Mouse (Mus musculus) MEL (cell line): ENCODE measurements around the gene Tnxb.
A peak's percentile ranks its signal among the peaks of the same experiment; 100 is the strongest.

ENCODE experiments used
- BHLHE40 ChIP-seq: IDR thresholded peaks from 2 replicates; pipeline ENCODE4 v1.6.1; 2012; ENCODE audit warnings: low read depth, mild to moderate bottlenecking, inconsistent platforms, low read length, improper control_type of control experiment, borderline replicate concordance
- CHD1 ChIP-seq: IDR thresholded peaks from 2 replicates; pipeline ENCODE4 v1.6.1; 2012; ENCODE audit warnings: low read depth, mild to moderate bottlenecking, inconsistent platforms, low read length, improper control_type of control experiment
- CTCF ChIP-seq, 3 experiments: IDR thresholded peaks in 2 of 3; conservative IDR thresholded peaks in 1 of 3; 2 replicates each; pipeline ENCODE4 v1.5.1; 2011 to 2012; ENCODE audit warnings: low read length in 3 of 3, low read depth in 2 of 3, mild to moderate bottlenecking in 2 of 3, improper control_type of control experiment in 1 of 3, inconsistent platforms in 1 of 3, mixed read lengths in 1 of 3, moderate library complexity in 1 of 3; ENCODE audit not compliant: control insufficient read depth in 1 of 3, insufficient read depth in 1 of 3, poor library complexity in 1 of 3, severe bottlenecking in 1 of 3
- EP300 ChIP-seq, 2 experiments: IDR thresholded peaks; 2 replicates each; pipeline ENCODE4 v1.6.1; 2011; ENCODE audit warnings: improper control_type of control experiment in 2 of 2, low read length in 2 of 2, low read depth in 1 of 2, mild to moderate bottlenecking in 1 of 2
- KAT2A ChIP-seq: conservative IDR thresholded peaks from 2 replicates; pipeline ENCODE4 v1.6.1; 2012; ENCODE audit warnings: low read depth, low read length, improper control_type of control experiment, inconsistent platforms
- MAX ChIP-seq: IDR thresholded peaks from 2 replicates; pipeline ENCODE4 v1.6.1; 2011; ENCODE audit warnings: low read length, improper control_type of control experiment
- POLR2A ChIP-seq, 2 experiments: IDR thresholded peaks; 2 replicates each; pipeline ENCODE4 v1.6.1; 2011 to 2012; ENCODE audit warnings: low read length in 2 of 2, mild to moderate bottlenecking in 2 of 2, control low read depth in 1 of 2, improper control_type of control experiment in 1 of 2, low read depth in 1 of 2, moderate library complexity in 1 of 2; ENCODE audit not compliant: control insufficient read depth in 1 of 2, insufficient read depth in 1 of 2, poor library complexity in 1 of 2
- POLR2AphosphoS2 ChIP-seq: IDR thresholded peaks from 2 replicates; pipeline ENCODE4 v1.6.1; 2011; ENCODE audit warnings: low read length, improper control_type of control experiment
- RCOR1 ChIP-seq: IDR thresholded peaks from 2 replicates; pipeline ENCODE4 v1.6.1; 2012; ENCODE audit warnings: low read depth, mild to moderate bottlenecking, inconsistent platforms, low read length, improper control_type of control experiment
- TAL1 ChIP-seq: IDR thresholded peaks from 2 replicates; pipeline ENCODE4 v1.6.1; 2012; ENCODE audit warnings: mild to moderate bottlenecking, inconsistent platforms, low read length, moderate library complexity, mixed read lengths
- TCF12 ChIP-seq: IDR thresholded peaks from 2 replicates; pipeline ENCODE4 v1.6.1; 2014; ENCODE audit warnings: low read depth, mild to moderate bottlenecking, inconsistent platforms, low read length, improper control_type of control experiment, moderate library complexity
- USF1 ChIP-seq: IDR thresholded peaks from 2 replicates; pipeline ENCODE4 v1.6.1; 2014; ENCODE audit warnings: low read depth, mild to moderate bottlenecking, inconsistent platforms, low read length, improper control_type of control experiment, moderate library complexity
- USF2 ChIP-seq, 2 experiments: IDR thresholded peaks; 2 replicates each; pipeline ENCODE4 v1.6.1; 2011 to 2012; ENCODE audit warnings: improper control_type of control experiment in 2 of 2, low read length in 2 of 2, borderline replicate concordance in 1 of 2, inconsistent platforms in 1 of 2, low read depth in 1 of 2, mild to moderate bottlenecking in 1 of 2; ENCODE audit not compliant: insufficient read depth in 1 of 2

- TF ChIP-seq USF1: no peak
- no peak for TF ChIP-seq POLR2A (IDR thresholded peaks at IDR 0.05; ENCODE audit: control insufficient read depth in 1 of 2, insufficient read depth in 1 of 2, low read depth in 1 of 2, low read length in 2 of 2, poor library complexity in 1 of 2)
- TF ChIP-seq CTCF (IDR thresholded peaks at IDR 0.05 in 2 of 3, conservative IDR thresholded peaks at IDR 0.05 in 1 of 3; ENCODE audit: control insufficient read depth in 1 of 3, insufficient read depth in 1 of 3, low read depth in 2 of 3, low read length in 3 of 3, poor library complexity in 1 of 3, severe bottlenecking in 1 of 3): no peak
- TF ChIP-seq BHLHE40: no peak
- TF ChIP-seq CHD1: no peak
- TF ChIP-seq EP300 (IDR thresholded peaks at IDR 0.05; ENCODE audit: low read depth in 1 of 2, low read length in 2 of 2): no peak
- no peak for TF ChIP-seq POLR2AphosphoS2
- no peak for TF ChIP-seq KAT2A
- no peak for TF ChIP-seq MAX
- 0 out of 2 replicates have a peak, but pooled peaks have one; percentile 11 for TF ChIP-seq RCOR1
- TF ChIP-seq USF2 (IDR thresholded peaks at IDR 0.05; ENCODE audit: borderline replicate concordance in 1 of 2, insufficient read depth in 1 of 2, low read depth in 1 of 2, low read length in 2 of 2): no peak
- TF ChIP-seq TAL1: no peak
- TF ChIP-seq TCF12: no peak
Observed at GRCm38 (mm10) chr17:34631647-34632046, 38.7 kb upstream of the Tnxb start.
